Mouse (Mus musculus) embryonic fibroblast, embryonic 13.5 days (primary cell): ENCODE data around the gene Ercc8.

ENCODE experiments used
- CTCF ChIP-seq: IDR thresholded peaks from 2 replicates; pipeline ENCODE4 v1.5.1; 2011; ENCODE audit warnings: mild to moderate bottlenecking, control low read depth, low read length, moderate library complexity, borderline replicate concordance; ENCODE audit not compliant: insufficient read depth
- POLR2A ChIP-seq: IDR thresholded peaks from 2 replicates; pipeline ENCODE4 v1.6.1; 2011; ENCODE audit warnings: low read depth, mild to moderate bottlenecking, control low read depth, low read length, moderate library complexity

DNA sequence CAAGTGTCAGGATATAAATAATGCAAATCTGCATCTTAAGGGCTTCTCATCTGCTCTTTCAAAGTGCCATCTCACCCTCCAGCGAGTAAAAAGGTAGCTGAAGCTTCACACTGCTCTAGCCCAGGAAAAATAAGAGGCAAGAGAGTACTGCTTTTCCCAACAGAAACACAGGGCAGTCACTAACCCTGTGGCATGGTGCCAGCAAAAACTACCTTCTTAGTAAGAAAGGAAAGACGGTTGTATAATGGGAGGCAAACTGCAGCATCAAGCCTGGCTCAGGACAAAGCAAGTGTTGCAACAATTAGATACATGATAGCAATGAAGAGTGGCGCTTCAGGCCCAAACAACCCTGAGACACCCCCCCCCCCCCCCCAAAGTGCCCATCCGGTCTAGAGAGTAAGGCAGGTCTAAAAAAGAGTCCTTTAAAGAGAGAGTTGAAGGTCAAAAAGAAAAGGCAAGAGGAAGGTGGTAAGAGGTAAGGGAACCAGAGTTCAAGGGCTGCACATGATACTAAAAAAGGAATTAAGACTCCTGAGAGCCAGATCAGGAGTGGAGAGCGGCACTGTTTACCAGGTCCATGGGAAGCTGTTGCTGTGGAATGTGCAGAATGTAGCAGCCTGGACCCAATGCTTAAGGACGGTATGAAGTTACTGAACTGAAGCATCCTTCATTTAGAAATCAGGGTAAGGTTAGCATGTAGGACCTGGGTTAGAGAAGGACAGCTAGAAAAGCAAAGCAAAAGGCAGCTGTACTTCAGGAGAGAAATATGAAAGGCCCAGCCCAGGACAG lies 26.3 kb upstream of the Ercc8 start:
- no peak for TF ChIP-seq POLR2A
- TF ChIP-seq CTCF, result no peak
